Mouse (Mus musculus): ENCODE data around the gene Six6. TPM values are rescaled to one million over a fixed set of nuclear protein-coding genes. Genes with fewer than 3 reads are reported as not detected.

The Six6 gene
- total RNA-seq, 2 experiments from 2014 or later, result not detected

- Histone ChIP-seq H3K27ac (no peak overlapping the region), H3K4me3 (peak overlapping the region; percentile 57)
- no peak for DNase-seq
- intact Hi-C loops (cut with DNase I), result no loop called here
- TF ChIP-seq CTCF (IDR thresholded peaks at IDR 0.05), result no peak
These were observed 4.9 kb downstream of the Six6 start for GRCm38 (mm10) chr12:72944411-72945225.

GRCm38 (mm10) chr12:72945301-72946063 is 5.8 kb downstream of the Six6 start:
- no peak for DNase-seq
- Histone ChIP-seq H3K4me3 (peak overlapping the region; percentile 57), H3K27ac (no peak overlapping the region)
- TF ChIP-seq CTCF (IDR thresholded peaks at IDR 0.05), result no peak
- intact Hi-C loops (cut with DNase I), result no loop called here

GRCm38 (mm10) chr12:72946064-72946395 is 6.3 kb downstream of the Six6 start:
- intact Hi-C loops (cut with DNase I), result no loop called here
- Histone ChIP-seq H3K27ac (no peak overlapping the region), H3K4me3 (no peak overlapping the region)
- TF ChIP-seq CTCF (IDR thresholded peaks at IDR 0.05), result no peak
- no peak for DNase-seq

- intact Hi-C loops (cut with DNase I), result no loop called here
- no peak for DNase-seq
- TF ChIP-seq CTCF (IDR thresholded peaks at IDR 0.05), result no peak
- Histone ChIP-seq H3K4me3 (no peak overlapping the region), H3K27ac (no peak overlapping the region)
These were observed 7.1 kb downstream of the Six6 start for GRCm38 (mm10) chr12:72946805-72947204.

- no peak for TF ChIP-seq CTCF (IDR thresholded peaks at IDR 0.05)
- Histone ChIP-seq H3K27ac (no peak overlapping the region), H3K4me3 (no peak overlapping the region)
- no peak for DNase-seq
- intact Hi-C loops (cut with DNase I), result no loop called here
These were observed 7.6 kb downstream of the Six6 start for GRCm38 (mm10) chr12:72947335-72947734.

GRCm38 (mm10) chr12:72953089-72953488 is 13.4 kb downstream of the Six6 start:
- DNase-seq, result no peak
- TF ChIP-seq CTCF (IDR thresholded peaks at IDR 0.05), result no peak
- Histone ChIP-seq H3K27ac (no peak overlapping the region), H3K4me3 (no peak overlapping the region)
- intact Hi-C loops (cut with DNase I), result no loop called here

- DNase-seq, result no peak
- TF ChIP-seq CTCF (IDR thresholded peaks at IDR 0.05), result no peak
- H3K4me3 ChIP-seq, result no peak overlapping the region
- intact Hi-C loops (cut with DNase I), result no loop called here
- H3K27ac ChIP-seq, result no peak overlapping the region
These were observed 14.2 kb downstream of the Six6 start for GRCm38 (mm10) chr12:72953858-72954257.

DNA sequence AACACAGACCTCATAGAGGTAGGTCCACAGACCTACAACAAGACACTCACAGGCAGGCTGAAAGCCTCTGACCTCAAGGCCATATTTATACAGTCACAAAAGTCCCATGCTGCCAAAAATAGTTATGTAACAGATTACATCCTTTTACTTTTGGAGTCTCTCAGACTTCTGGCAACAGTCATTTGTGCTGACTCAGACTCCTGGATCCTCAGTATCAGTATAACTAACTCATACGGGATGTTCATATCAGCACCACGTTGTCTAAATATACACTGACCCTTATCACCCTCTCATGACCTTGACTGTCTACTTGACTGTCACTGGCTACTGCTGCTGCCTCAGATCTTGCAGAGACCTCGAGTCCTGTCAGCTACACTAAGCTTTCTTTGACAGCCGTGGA is 15.2 kb downstream of the Six6 start:
- DNase-seq, result no peak
- H3K27ac ChIP-seq, result no peak overlapping the region
- no peak for TF ChIP-seq CTCF (IDR thresholded peaks at IDR 0.05)
- intact Hi-C loops (cut with DNase I), result no loop called here
- no peak overlapping the region for H3K4me3 ChIP-seq

- H3K4me3 ChIP-seq, result no peak overlapping the region
- intact Hi-C loops (cut with DNase I), result no loop called here
- no peak for TF ChIP-seq CTCF (IDR thresholded peaks at IDR 0.05)
- no peak overlapping the region for H3K27ac ChIP-seq
- no peak for DNase-seq
These were observed 18.2 kb downstream of the Six6 start for GRCm38 (mm10) chr12:72957829-72958424.

GRCm38 (mm10) chr12:72958446-72958845 is 18.8 kb downstream of the Six6 start:
- TF ChIP-seq CTCF (IDR thresholded peaks at IDR 0.05), result no peak
- intact Hi-C loops (cut with DNase I), result no loop called here

DNA sequence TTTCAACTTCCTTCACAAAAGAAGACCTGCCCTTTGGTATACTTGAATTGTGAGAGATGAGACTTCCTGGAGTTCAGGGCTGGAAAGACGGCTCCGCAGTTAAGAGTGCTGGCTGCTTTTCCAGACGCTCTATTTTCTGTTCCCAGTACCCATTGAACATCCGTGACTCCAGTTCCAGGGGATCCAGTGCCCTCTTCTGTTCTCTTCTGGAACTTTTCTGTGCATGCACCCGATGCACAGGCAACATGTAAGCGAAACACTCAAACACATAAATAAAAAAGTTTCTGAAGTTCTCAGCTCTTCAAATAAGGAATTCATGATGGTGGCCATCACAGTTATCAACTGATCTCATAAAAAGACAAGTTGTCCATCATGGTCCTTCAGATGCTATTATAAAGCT is 23.1 kb downstream of the Six6 start:
- no peak for DNase-seq
- H3K27ac ChIP-seq, result no peak overlapping the region
- no peak overlapping the region for H3K4me3 ChIP-seq
- intact Hi-C loops (cut with DNase I), result no loop called here
- no peak for TF ChIP-seq CTCF (IDR thresholded peaks at IDR 0.05)

More at GRCm38 (mm10) chr12:72958446-72958845, 18.8 kb downstream of the Six6 start:
- DNase-seq, result no peak
- H3K4me3 ChIP-seq, result no peak overlapping the region
- H3K27ac ChIP-seq, result no peak overlapping the region

DNA sequence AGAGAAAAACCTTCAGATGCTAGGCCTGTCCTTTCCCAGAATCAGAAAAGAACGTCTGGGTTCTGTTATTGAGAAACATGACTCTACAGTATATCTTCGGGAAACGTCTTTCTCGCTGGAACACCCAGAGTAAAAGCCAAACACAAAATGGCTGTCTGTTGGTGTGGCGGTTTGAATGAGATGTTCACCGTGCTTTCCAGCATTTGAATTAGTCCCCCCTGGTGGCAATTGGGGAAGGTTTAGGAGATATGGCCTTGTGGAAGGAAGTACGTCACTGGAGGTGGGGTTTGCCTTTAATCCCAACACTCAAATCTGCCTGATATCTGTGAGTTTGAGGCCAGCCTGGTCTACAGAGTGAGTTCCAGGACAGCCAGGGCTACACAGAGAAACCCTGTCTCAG is 27.8 kb downstream of the Six6 start:
- H3K27ac ChIP-seq, result no peak overlapping the region
- intact Hi-C loops (cut with DNase I), result no loop called here
- no peak for TF ChIP-seq CTCF (IDR thresholded peaks at IDR 0.05)
- DNase-seq, result no peak
- H3K4me3 ChIP-seq, result no peak overlapping the region

- DNase-seq, result no peak
- no peak overlapping the region for H3K27ac ChIP-seq
- intact Hi-C loops (cut with DNase I), result loop anchor here (10.0 kb wide), 2 partner anchors 276 to 456 kb away; no protein-coding TSS in a partner anchor
- TF ChIP-seq CTCF (IDR thresholded peaks at IDR 0.05), result no peak
- no peak overlapping the region for H3K4me3 ChIP-seq
These were observed 30.9 kb downstream of the Six6 start for GRCm38 (mm10) chr12:72970620-72971019.

Data from gastrocnemius, adult 2 months (tissue).